Mouse (Mus musculus) heart, embryonic 14.5 days (tissue): ENCODE data around the gene Rcor3. TPM values are rescaled to one million over a fixed set of nuclear protein-coding genes. Genes with fewer than 3 reads are reported as not detected.

ENCODE experiments used
- ATAC-seq: fragments of 200-750 bp; cut with Nextera tagmentation; 2 replicates; pipeline ENCODE4 v1.8.0; 2017; ENCODE audit warnings: low read depth, moderate TSS enrichment; ENCODE audit not compliant: insufficient number of reproducible peaks, insufficient read depth, low FRiP score
- H3K27ac ChIP-seq, 2 experiments: fragments of 200-500 bp in 1 of 2; fragments of 300-500 bp in 1 of 2; sonication (generic) in 1 of 2; replicated peaks in 1 of 2; 2 replicates each; pipeline ENCODE4 v1.5.1; 2012 to 2014; ENCODE audit warnings: low read depth in 2 of 2, low read length in 2 of 2, control low read depth in 1 of 2, mild to moderate bottlenecking in 1 of 2, mixed read lengths in 1 of 2; ENCODE audit not compliant: control insufficient read depth in 1 of 2, insufficient read depth in 1 of 2
- H3K27me3 ChIP-seq: fragments of 300-500 bp; sonication (generic); 2 replicates; pipeline ENCODE4 v1.6.1; 2014; ENCODE audit warnings: mild to moderate bottlenecking, low read length, control low read depth; ENCODE audit not compliant: control insufficient read depth, insufficient read depth
- H3K36me3 ChIP-seq: fragments of 300-500 bp; sonication (generic); 2 replicates; pipeline ENCODE4 v1.6.1; 2014; ENCODE audit warnings: mild to moderate bottlenecking, control low read depth, low read length, mixed read lengths; ENCODE audit not compliant: control insufficient read depth, insufficient read depth
- H3K4me1 ChIP-seq, 2 experiments: fragments of 200-500 bp in 1 of 2; fragments of 300-500 bp in 1 of 2; sonication (generic) in 1 of 2; 2 replicates each; pipeline ENCODE4 v1.6.1; 2012 to 2014; ENCODE audit warnings: low read length in 2 of 2, control low read depth in 1 of 2, mixed read lengths in 1 of 2; ENCODE audit not compliant: control insufficient read depth in 2 of 2, insufficient read depth in 2 of 2
- H3K4me2 ChIP-seq: fragments of 300-500 bp; sonication (generic); 2 replicates; pipeline ENCODE4 v1.6.1; 2014; ENCODE audit warnings: mild to moderate bottlenecking, low read length
- H3K4me3 ChIP-seq, 2 experiments: fragments of 200-500 bp in 1 of 2; fragments of 300-500 bp in 1 of 2; sonication (generic) in 1 of 2; 2 replicates each; pipeline ENCODE4 v1.5.1; 2012 to 2014; ENCODE audit warnings: low read length in 2 of 2, mild to moderate bottlenecking in 2 of 2, control low read depth in 1 of 2, low read depth in 1 of 2, moderate library complexity in 1 of 2; ENCODE audit not compliant: control insufficient read depth in 1 of 2, insufficient read depth in 1 of 2
- H3K9ac ChIP-seq: fragments of 300-500 bp; sonication (generic); 2 replicates; pipeline ENCODE4 v1.6.1; 2014; ENCODE audit warnings: mild to moderate bottlenecking, low read length
- H3K9me3 ChIP-seq: fragments of 300-500 bp; sonication (generic); 2 replicates; pipeline ENCODE4 v1.6.1; 2016; ENCODE audit warnings: low read length, control low read depth; ENCODE audit not compliant: control insufficient read depth
- WGBS: fragments of 180-500 bp; shearing (Covaris S2); extraction: QIAGEN DNeasy Blood & Tissue Kit; methylation state at CpG from one replicate; pipeline ENCODE4 v1.1.7; 2014; 5-methylcytosine and 5-hydroxymethylcytosine counted together
- polyA plus RNA-seq: library from polyadenylated mRNA; unstranded; fragments of >200 nt; fragmentation: Nextera tagmentation; extraction: Ambion mirVana; gene quantifications from 2 replicates; pipeline ENCODE4 v1.2.1, GENCODE M21; 2014

The Rcor3 gene
- polyA plus RNA-seq, 1 experiment from 2014 or later = 40.0 TPM

DNA sequence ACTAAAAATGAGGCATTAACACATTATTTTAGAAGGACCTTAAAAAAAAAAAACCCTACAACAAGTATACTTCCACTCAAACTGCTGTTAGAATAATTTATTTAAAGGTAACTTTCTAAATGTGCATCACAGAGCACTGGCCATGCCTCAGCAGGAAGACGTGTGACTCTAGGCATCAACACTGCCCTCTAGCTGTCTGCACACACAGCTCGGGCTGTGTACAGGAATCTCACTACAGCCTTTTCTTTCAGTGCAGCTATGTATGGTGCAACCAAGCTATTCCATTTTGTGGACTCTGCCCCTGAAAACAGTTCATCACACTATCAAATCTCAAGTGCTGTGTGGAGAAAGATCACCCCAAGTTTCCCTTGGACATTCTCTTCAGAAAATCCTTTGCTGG lies 30.5 kb downstream of the Rcor3 start:
- Histone ChIP-seq H3K4me1 (peaks cover 6 to 25% of the 10 kb centered on the region in 2 experiments), H3K4me3 (no peak overlapping the region), H3K4me2 (no peak overlapping the region), H3K36me3 (peaks cover 67% of the 10 kb centered on the region), H3K27ac (0 out of 4 replicates have a peak overlapping the region, but pooled peaks of 1 of the 2 experiments have one; percentile 12), H3K9ac (no peak overlapping the region), H3K27me3 (no peaks in the 10 kb centered on the region), H3K9me3 (no peaks in the 10 kb centered on the region)
- WGBS = 16% methylated on average over 2 of the region's 2 CpGs
- ATAC-seq = no peak; the same call in 1 of the 2 replicates

DNA sequence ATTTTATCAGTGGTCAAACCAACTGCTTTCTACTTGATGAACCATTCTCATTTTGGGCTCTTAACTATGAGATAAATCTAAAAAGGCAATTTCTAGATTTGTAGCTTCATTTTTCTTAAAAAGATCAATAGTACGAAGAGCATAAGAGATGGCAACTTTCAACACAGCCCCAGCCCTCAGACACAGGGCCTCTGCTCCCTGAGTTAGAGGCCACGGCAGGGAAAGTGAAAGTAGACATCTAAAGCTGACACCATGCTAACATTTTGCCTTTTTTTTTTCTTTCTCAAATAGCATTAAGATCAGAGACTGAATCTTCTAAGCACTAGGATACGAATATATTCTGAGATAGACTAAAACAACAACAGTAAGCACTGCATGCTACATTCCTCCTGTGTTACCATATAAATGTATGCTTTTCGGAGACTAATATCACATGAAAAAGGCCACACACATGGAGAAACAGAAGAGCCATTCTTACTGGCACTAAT lies 31.9 kb downstream of the Rcor3 start:
- Histone ChIP-seq H3K4me2 (no peak overlapping the region), H3K4me3 (no peak overlapping the region), H3K4me1 (peaks cover 6 to 25% of the 10 kb centered on the region in 2 experiments), H3K9me3 (no peaks in the 10 kb centered on the region), H3K9ac (no peak overlapping the region), H3K27ac (no peak overlapping the region), H3K36me3 (peaks cover 69% of the 10 kb centered on the region), H3K27me3 (no peaks in the 10 kb centered on the region)
- 85% methylated on average over 4 of the region's 4 CpGs for WGBS
- no peak for ATAC-seq

DNA sequence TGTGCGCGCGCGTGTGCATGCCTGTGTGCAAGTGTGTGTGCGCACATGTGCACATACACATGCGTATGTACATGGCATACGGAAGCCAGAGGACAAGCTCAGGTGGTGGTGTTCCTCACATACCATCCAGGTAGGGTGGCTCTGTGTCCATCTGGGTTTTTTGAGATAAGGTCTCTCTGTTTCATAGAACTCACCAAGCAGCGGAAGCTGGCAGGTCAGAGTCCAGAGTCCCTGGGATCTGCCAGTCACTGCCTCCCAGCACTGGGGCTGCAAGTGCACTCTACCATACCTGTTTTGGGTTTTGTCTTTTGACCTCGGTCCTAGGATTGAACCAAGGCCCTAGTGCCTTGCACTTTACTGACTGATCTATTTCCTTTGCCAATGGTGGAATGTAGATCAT lies 33.8 kb downstream of the Rcor3 start:
- peaks cover 68% of the 10 kb centered on the region for H3K36me3 ChIP-seq
- WGBS = 94% methylated on average over 9 of the region's 9 CpGs
- no peak for ATAC-seq

DNA sequence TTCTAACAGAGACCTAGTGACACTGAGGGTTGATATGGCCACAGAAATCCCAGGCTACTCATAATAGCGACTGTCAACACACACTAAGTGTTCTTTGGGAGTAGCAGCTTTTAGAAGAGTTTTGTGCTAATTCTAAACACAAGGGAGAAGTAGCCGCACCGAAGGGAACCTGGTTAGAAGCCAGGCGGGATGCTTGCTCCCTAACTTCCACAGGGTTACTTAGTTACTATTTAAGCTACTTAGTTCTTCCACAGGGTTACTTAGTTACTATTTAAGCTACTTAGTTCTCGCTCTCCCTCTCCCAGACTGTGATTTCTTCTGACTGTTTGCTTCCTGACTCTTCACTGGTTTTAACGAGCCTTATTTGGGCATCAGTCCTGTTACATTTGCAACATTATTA lies 34.7 kb downstream of the Rcor3 start:
- 52% methylated on average over 6 of the region's 6 CpGs for WGBS
- no peak overlapping the region for H3K4me3 ChIP-seq
- ATAC-seq = no peak
- peaks cover 70% of the 10 kb centered on the region for H3K36me3 ChIP-seq
- peaks cover 0 to 14% of the 10 kb centered on the region in 2 experiments; a peak in 2 of 4 replicates for H3K4me1 ChIP-seq
- H3K4me2 ChIP-seq = no peak overlapping the region
- no peaks in the 10 kb centered on the region for H3K27me3 ChIP-seq
- H3K9me3 ChIP-seq = no peaks in the 10 kb centered on the region
- H3K9ac ChIP-seq = no peak overlapping the region
- 0 out of 4 replicates have a peak overlapping the region, but pooled peaks of 1 of the 2 experiments have one; percentile 20 for H3K27ac ChIP-seq

More for the DNA sequence above, 33.8 kb downstream of the Rcor3 start:
- Histone ChIP-seq H3K4me2 (no peak overlapping the region), H3K4me3 (no peak overlapping the region), H3K4me1 (peaks cover 0 to 14% of the 10 kb centered on the region in 2 experiments; a peak in 2 of 4 replicates), H3K9me3 (no peaks in the 10 kb centered on the region), H3K9ac (no peak overlapping the region), H3K27me3 (no peaks in the 10 kb centered on the region), H3K27ac (no peak overlapping the region)

DNA sequence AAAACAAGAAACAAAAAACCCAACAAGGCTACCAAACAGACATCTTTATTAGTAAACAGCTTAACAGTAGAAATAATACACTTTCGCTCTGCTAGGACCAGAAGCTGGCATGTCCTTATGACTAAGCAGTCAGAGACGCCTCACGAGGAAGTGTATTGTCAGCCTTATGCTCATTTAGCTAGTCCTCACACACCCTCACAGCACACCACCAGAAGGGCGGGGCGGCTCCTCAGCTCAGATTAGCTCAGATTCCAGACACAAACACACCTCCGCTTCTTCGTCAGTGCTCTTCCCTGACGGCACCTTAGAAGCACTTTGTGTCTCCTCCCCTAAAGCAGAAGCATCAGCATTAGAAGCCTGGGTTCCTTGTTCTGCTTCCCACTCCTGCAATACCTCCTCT lies 36.5 kb downstream of the Rcor3 start:
- H3K27me3 ChIP-seq = no peaks in the 10 kb centered on the region
- H3K9me3 ChIP-seq = no peaks in the 10 kb centered on the region
- peaks cover 0 to 9% of the 10 kb centered on the region in 2 experiments; a peak in 2 of 4 replicates for H3K4me1 ChIP-seq
- H3K4me2 ChIP-seq = no peak overlapping the region
- no peak overlapping the region for H3K9ac ChIP-seq
- H3K36me3 ChIP-seq = peaks cover 61% of the 10 kb centered on the region
- H3K4me3 ChIP-seq = no peak overlapping the region
- 68% methylated on average over 8 of the region's 8 CpGs for WGBS
- no peak for ATAC-seq
- no peak overlapping the region for H3K27ac ChIP-seq

DNA sequence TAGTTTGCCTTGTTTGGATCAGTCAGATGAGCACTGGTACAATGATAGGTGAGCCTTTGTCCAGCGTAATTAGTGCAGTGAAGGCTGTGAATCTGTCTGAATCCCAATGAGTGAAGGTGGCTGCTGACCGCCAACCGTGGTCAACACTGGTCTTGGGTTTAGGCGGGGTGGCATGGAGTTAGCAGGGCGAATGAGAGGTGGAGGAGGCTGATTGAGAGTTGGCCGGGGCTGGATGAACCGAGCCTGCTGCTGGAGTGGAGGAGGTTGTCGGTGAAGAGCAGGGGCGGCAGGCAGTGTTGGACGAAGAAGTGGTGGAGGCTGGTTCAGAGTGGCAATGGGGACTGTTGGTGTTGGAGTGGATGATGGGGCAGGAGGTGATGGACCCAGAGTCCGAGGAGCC lies 37.1 kb downstream of the Rcor3 start:
- H3K4me1 ChIP-seq = peaks cover 0 to 9% of the 10 kb centered on the region in 2 experiments; a peak in 2 of 4 replicates
- 96% methylated on average over 11 of the region's 11 CpGs for WGBS
- peaks cover 54% of the 10 kb centered on the region for H3K36me3 ChIP-seq
- no peak overlapping the region for H3K4me2 ChIP-seq
- no peaks in the 10 kb centered on the region for H3K27me3 ChIP-seq
- no peak overlapping the region for H3K9ac ChIP-seq
- no peaks in the 10 kb centered on the region for H3K9me3 ChIP-seq
- H3K27ac ChIP-seq = no peak overlapping the region
- ATAC-seq = no peak
- H3K4me3 ChIP-seq = no peak overlapping the region

DNA sequence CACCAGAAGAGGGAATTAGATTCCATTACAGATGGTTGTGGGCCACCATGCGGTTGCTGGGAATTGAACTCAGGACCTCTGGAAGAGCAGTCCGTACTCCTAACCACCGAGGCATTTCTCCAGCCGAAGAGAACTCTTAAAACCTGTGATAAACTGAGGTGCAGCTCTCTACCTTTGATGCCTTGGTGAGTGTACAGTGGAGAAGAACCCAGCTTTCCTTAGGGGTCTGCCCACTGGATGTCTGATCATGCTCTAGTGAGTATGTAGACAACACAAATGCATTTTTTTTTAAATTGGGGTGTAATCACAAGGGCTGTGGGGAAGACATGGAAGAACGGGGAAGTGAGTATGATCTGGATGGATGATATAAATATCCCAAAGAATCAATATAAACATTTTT lies 42.2 kb downstream of the Rcor3 start:
- 83% methylated on average over 5 of the region's 5 CpGs for WGBS
- Histone ChIP-seq H3K9me3 (no peaks in the 10 kb centered on the region), H3K4me1 (peaks cover 7 to 10% of the 10 kb centered on the region in 2 experiments)

More for the DNA sequence above, 42.2 kb downstream of the Rcor3 start:
- Histone ChIP-seq H3K36me3 (peaks cover 21% of the 10 kb centered on the region), H3K9ac (no peak overlapping the region), H3K4me2 (no peak overlapping the region), H3K4me3 (no peak overlapping the region), H3K27me3 (no peaks in the 10 kb centered on the region), H3K27ac (no peak overlapping the region)
- ATAC-seq = no peak
